Mouse (Mus musculus) heart, postnatal 4 days (tissue): ENCODE data around the gene Pgm5. TPM values are rescaled to one million over a fixed set of nuclear protein-coding genes. Genes with fewer than 3 reads are reported as not detected.

ENCODE experiments used
- DNase-seq: peaks from one replicate; pipeline ENCODE4 v3.0.0; 2021
- total RNA-seq, 2 experiments: library from RNA; stranded (reverse); gene quantifications; 2 replicates each; pipeline ENCODE4 v1.2.3; 2021

The Pgm5 gene
- total RNA-seq, 2 experiments from 2014 or later, result 103 to 110 TPM

- DNase-seq, result no peak
Measured at GRCm38 (mm10) chr19:24652342-24653019, 209.2 kb downstream of the Pgm5 start.

GRCm38 (mm10) chr19:24651595-24651994 is 210.1 kb downstream of the Pgm5 start:
- no peak for DNase-seq

GRCm38 (mm10) chr19:24650428-24650827 is 211.2 kb downstream of the Pgm5 start:
- no peak for DNase-seq

- no peak for DNase-seq
Measured at GRCm38 (mm10) chr19:24648016-24648415, 213.6 kb downstream of the Pgm5 start.

- DNase-seq, result no peak
Measured at GRCm38 (mm10) chr19:24646162-24646829, 215.4 kb downstream of the Pgm5 start.

- peak; percentile 15 for DNase-seq
Measured at GRCm38 (mm10) chr19:24644971-24645370, 216.7 kb downstream of the Pgm5 start.

- no peak for DNase-seq
Measured at GRCm38 (mm10) chr19:24640982-24641381, 220.7 kb downstream of the Pgm5 start.

- no peak for DNase-seq
Measured at GRCm38 (mm10) chr19:24637988-24638387, 223.7 kb downstream of the Pgm5 start.

- no peak for DNase-seq
Measured at GRCm38 (mm10) chr19:24636616-24637015, 225.0 kb downstream of the Pgm5 start.

- DNase-seq, result peak; percentile 85
Measured at GRCm38 (mm10) chr19:24634602-24635001, 227.1 kb downstream of the Pgm5 start.

Other genes starting within 250 kb of the Pgm5 start
- gene Tmem252, start 187.8 kb downstream of the Pgm5 start, total RNA-seq, result under 1 TPM; 0.14 to 0.20 TPM
- 100 to 1,000 TPM; 851 to 876 TPM for gene Gm10053, start 13.8 kb upstream of the Pgm5 start, total RNA-seq
- gene Foxd4, start 39.3 kb upstream of the Pgm5 start, total RNA-seq, result not detected
- 10 to 100 TPM; 11.5 to 12.9 TPM for gene Cbwd1, start 99.8 kb upstream of the Pgm5 start, total RNA-seq
- gene Dock8, start 137.7 kb upstream of the Pgm5 start, total RNA-seq, result 10 to 100 TPM; 11.4 to 13.9 TPM